Mouse (Mus musculus) cerebellum, adult 18-20 months (tissue): ENCODE measurements around the gene Gm13090.

Source experiments
- DNase-seq, 2 experiments: peaks; one replicate each; pipeline ENCODE4 v3.0.0; 2021

The Gm13090 gene

GRCm38 (mm10) chr4:151089270-151089669, at the start of gene Gm13090:
Gene Gm13090 (plus strand): TSS chr4:151089570.
- DNase-seq, result no peak

GRCm38 (mm10) chr4:151041506-151041905, 47.9 kb upstream of the Gm13090 start:
- DNase-seq, result no peak

DNA sequence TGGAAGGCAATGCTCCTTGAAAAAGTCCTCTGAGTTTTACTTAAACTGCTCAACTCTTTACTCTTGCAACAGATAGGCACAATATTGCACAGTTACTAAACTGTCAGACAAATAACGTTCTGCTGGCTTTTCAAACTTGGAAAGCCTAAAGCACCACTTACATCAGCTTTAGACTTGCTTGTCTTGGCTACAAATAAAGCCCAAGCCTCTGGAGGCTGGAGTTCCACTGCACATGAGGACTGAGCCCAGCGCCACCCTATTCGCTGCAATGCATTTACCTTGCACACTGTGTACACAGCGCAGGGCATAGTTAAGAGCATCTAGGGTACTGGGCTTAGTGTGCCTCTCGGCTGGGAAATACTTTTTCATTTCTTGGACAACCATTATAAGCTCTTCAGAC, 46.1 kb upstream of the Gm13090 start:
- DNase-seq, result peak; percentile 45 to 46

- peak; percentile 98 to 100 for DNase-seq
These were observed 45.1 kb upstream of the Gm13090 start, which contains the start of gene Per3 for GRCm38 (mm10) chr4:151044037-151044943. Gene Per3 (minus strand): TSS chr4:151044665.

- peak in 1 of 2 experiments; percentile 54 for DNase-seq
These were observed 44.3 kb upstream of the Gm13090 start for GRCm38 (mm10) chr4:151044944-151045570.

- no peak for DNase-seq
These were observed 42.8 kb upstream of the Gm13090 start for GRCm38 (mm10) chr4:151046524-151046923.

DNA sequence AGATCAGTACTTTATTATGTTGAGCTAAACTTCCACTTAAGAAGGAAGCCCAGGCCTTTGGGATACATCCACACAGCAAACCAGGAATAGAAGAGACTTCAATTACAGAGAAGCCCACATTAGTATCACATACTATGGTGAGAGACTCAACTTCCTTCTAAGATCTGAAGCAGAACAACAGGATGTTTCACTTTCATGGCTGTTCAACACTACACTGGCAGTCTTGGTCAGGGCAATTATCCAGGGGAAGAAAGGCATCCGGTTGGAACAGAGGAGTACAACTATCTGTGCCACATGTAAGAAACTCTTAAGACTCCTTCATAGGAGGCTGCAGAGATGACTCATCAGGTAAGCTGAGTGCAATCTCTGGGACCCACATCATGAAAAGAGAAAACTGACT, 38.2 kb upstream of the Gm13090 start:
- DNase-seq, result no peak

GRCm38 (mm10) chr4:151057347-151058321, 31.7 kb upstream of the Gm13090 start, which contains the start of gene Vamp3:
Gene Vamp3 (minus strand): TSS chr4:151057963.
- DNase-seq, result peak; percentile 99 to 100

GRCm38 (mm10) chr4:151058634-151059033, 30.7 kb upstream of the Gm13090 start:
- no peak for DNase-seq

GRCm38 (mm10) chr4:151059566-151059965, 29.8 kb upstream of the Gm13090 start:
- DNase-seq, result no peak

DNA sequence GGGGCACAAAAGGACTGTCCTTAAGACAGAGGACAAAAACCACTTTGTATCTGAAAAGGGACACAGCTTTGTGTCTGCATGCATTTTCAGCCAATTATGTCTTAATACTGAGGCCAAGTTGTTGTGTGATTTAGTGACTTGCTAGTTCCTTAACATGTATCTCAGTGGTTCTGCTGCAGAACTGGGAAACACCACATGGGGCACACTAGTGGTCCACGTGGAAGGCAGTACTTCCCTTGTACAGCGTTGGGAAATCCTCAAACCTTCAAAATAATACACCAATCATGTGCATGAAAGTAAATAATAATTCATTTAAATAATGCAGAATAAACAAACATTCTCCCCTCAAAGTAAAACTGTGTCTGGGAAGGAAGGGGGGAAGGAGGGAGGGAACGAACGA, 20.6 kb upstream of the Gm13090 start:
- DNase-seq, result no peak

GRCm38 (mm10) chr4:151070962-151071361, 18.4 kb upstream of the Gm13090 start:
- no peak for DNase-seq

DNA sequence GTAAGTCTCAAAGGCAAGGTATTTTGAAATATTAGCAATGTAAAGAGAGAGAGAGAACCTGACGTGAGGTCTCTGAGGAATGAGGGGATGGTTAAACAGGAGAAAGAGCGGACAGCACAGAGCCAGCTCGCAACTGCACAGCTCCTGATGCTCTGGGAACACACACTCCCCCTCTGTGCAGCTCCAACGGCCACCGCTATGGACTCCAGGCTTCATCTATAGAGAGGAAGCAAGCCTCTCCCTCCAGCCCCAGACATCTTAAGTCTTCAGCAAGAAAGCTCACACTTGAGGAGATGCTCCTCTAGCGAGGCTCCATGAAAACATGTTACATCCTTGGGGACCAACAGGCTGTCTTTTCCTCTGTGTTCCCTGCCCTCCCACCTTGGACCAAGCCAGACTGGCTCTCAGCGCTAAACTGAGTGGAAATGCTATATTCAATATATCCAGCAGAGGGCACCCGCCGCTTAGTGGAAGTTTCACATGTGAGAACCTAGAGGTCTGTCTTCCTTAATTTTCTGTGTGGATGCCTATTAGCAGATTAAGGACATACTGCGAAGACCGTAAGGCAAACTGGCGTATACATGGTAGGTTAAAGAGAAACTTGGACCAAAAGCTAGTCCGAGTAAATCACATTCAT, 16.1 kb upstream of the Gm13090 start:
- DNase-seq, result peak; percentile 87

- DNase-seq, result no peak
These were observed 14.6 kb upstream of the Gm13090 start for GRCm38 (mm10) chr4:151074817-151075216.

- no peak for DNase-seq
These were observed 8.0 kb upstream of the Gm13090 start for GRCm38 (mm10) chr4:151081355-151081754.

GRCm38 (mm10) chr4:151081977-151082376, 7.4 kb upstream of the Gm13090 start:
- DNase-seq, result no peak

DNA sequence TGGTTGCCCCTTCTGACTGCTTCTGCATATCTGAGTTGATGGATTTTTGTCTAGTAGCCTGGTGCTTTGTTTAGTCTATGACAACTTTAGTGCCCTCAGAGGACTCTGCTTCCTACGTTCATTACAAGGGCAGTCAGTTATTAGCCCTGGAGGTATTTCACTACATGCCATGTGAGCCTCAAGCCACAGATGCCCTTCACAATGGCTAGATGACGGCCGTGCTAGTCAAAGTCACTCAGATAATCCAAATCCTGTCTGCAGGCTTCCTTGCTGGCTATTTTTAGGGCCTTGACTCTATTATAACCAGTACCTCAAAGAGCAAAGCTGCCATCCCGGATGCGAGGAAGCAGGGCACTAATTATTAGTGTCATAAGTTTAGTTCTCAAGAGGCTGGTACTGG, 6.3 kb upstream of the Gm13090 start:
- no peak for DNase-seq

DNA sequence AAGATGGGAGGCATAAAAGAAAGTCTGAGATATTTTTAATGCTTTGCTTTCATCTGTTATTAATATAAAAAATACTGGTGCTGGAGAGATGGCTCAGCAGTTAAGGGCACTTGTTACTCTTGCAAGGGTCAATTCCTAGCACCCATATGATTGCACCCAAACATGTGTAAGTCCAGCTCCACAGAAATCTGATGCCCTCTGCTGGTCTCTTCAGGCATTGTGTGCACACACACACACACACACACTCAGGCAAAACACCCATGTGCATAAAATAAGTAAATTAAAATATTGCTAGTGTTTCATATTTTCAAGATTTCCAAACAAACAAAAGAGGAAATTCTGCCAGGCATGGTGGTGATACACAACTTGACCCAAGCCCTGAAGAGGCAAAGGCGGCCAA, 2.0 kb upstream of the Gm13090 start:
- DNase-seq, result no peak

GRCm38 (mm10) chr4:151088819-151089218, 551 bp upstream of the Gm13090 start:
- peak; percentile 83 to 92 for DNase-seq

- DNase-seq, result peak; percentile 58 to 63
These were observed 5.8 kb downstream of the Gm13090 start for GRCm38 (mm10) chr4:151095207-151095606.

DNA sequence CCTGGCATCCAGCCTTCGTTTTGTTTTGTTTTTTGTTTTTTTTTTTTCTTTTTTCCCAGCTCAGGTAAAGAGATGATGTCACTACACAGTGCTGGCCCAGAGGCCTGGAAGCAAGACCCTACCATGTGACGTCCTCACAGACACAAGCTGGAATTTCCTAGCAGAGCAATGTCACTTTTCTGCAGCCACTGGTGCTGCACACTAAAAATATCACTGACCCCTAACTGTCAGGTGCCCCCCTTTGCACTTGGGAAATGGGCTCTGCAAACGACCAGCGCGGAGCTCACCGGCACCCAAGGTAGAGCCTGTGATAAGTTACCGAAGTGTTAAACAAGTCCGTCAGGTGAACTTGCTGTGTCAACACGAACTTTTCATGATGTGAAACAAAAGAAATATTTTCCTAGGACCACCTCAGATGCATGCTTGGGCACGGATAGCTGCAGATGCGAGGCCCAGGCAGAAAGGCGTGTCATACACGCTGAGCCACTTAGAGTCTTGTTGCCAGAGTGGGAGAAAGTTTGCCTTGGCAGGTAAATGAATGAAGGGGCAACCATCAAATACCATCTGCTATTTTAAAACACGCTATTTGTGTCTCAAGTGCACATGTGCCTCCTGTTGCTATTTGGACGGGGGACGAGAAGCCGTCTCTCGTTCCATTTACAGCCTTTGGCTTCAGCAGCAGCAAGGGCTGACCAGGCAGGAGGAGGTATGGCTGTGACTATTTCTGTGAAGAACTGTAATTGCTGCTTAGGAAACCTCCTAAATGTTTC, 7.1 kb downstream of the Gm13090 start:
- peak in 1 of 2 experiments; percentile 43 for DNase-seq

DNA sequence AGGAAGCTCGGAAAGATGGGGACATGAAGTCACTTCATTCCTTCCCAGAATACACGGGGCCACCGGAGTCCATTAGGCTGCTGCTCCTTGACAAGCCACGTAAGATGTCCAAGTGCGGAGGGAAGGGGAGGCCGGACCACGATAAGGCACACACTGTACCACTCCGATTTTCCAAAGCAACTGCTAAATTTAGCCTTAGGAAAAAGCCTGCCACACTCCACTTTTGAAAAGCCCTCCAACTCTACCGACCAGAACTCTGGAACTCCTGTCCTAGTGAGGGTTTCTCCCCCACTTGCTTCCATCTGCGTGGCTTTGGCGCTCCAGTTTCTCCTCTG, 7.7 kb downstream of the Gm13090 start:
- no peak for DNase-seq
